Mouse (Mus musculus) kidney, adult 2 months (tissue): Measurements from ENCODE around the gene Myod1. TPM values are rescaled to one million over a fixed set of nuclear protein-coding genes. Genes with fewer than 3 reads are reported as not detected.

ENCODE experiments used
- DNase-seq: peaks from one replicate; pipeline ENCODE4 v3.0.0; 2021
- H3K27ac ChIP-seq: fragments of 200-500 bp; 2 replicates; pipeline ENCODE4 v1.5.1; 2012; ENCODE audit warnings: low read depth, low read length, control low read depth, inconsistent platforms; ENCODE audit not compliant: insufficient read depth
- H3K27me3 ChIP-seq: fragments of 200-500 bp; replicated peaks from 2 replicates; pipeline ENCODE4 v1.6.1; 2012; ENCODE audit warnings: mild to moderate bottlenecking, moderate library complexity, low read length, inconsistent platforms; ENCODE audit not compliant: control insufficient read depth, insufficient read depth
- H3K36me3 ChIP-seq: fragments of 200-500 bp; 2 replicates; pipeline ENCODE4 v1.6.1; 2012; ENCODE audit warnings: mild to moderate bottlenecking, moderate library complexity, low read length, inconsistent platforms; ENCODE audit not compliant: control insufficient read depth, insufficient read depth
- H3K4me1 ChIP-seq: fragments of 200-500 bp; 2 replicates; pipeline ENCODE4 v1.6.1; 2011; ENCODE audit warnings: low read length; ENCODE audit not compliant: control insufficient read depth, insufficient read depth
- H3K4me3 ChIP-seq: fragments of 200-500 bp; 2 replicates; pipeline ENCODE4 v1.5.1; 2011; ENCODE audit warnings: mild to moderate bottlenecking, low read depth, low read length, control low read depth; ENCODE audit not compliant: insufficient read depth
- CTCF ChIP-seq: fragments of 200-500 bp; conservative IDR thresholded peaks from 2 replicates; pipeline ENCODE4 v1.5.1; 2011; ENCODE audit warnings: low read depth, mild to moderate bottlenecking, control low read depth, low read length, moderate library complexity, mixed read lengths; ENCODE audit not compliant: insufficient read depth, insufficient read length
- POLR2A ChIP-seq: fragments of 200-500 bp; IDR thresholded peaks from one replicate; pipeline ENCODE4 v1.6.1; 2011; ENCODE audit warnings: low read depth, low read length, control low read depth
- WGBS: fragments of 180-500 bp; shearing (Covaris S2); methylation state at CpG from one replicate; pipeline ENCODE4 v1.1.7; 2018; 5-methylcytosine and 5-hydroxymethylcytosine counted together
- polyA plus RNA-seq: library from polyadenylated mRNA; depleted of rRNA; stranded (reverse); fragments of >200 nt; gene quantifications from 2 replicates; pipeline ENCODE4 v1.2.3, GENCODE M21; 2012

Myod1 gene
- polyA plus RNA-seq, 1 experiment: 0.20 TPM

- TF ChIP-seq CTCF (no peak), POLR2A (no peak)
- 48% methylated on average over 4 of the region's 4 CpGs for WGBS
- Histone ChIP-seq H3K27ac (no peak overlapping the region), H3K4me3 (no peak overlapping the region), H3K36me3 (no peaks in the 10 kb centered on the region), H3K4me1 (no peaks in the 10 kb centered on the region), H3K27me3 (no peaks in the 10 kb centered on the region)
- no peak for DNase-seq
Observed at GRCm38 (mm10) chr7:46390226-46390625, 14.0 kb downstream of the Myod1 start.

DNA sequence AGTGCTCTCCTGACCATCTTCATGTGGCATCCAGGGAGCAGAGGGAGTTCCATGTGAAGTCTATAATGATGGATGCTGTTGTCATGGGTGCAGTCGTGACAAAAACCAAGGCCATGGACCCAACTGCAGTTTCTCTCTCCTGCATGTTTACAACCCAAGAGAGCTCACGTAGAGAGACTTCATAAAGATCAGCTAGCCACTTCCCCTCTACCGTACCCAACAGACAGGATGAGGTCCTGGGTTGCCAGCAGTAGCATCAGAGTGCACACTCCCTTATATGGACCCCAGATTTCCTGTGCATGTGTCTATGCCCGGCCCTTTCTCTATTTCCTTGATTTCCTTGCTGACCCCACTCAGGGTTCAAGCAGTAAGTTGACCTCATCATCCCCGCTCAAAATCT is 15.4 kb downstream of the Myod1 start:
- H3K4me3 ChIP-seq: no peak overlapping the region
- TF ChIP-seq CTCF (no peak), POLR2A (no peak)
- H3K27ac ChIP-seq: no peak overlapping the region
- no peaks in the 10 kb centered on the region for H3K4me1 ChIP-seq
- H3K36me3 ChIP-seq: no peaks in the 10 kb centered on the region
- H3K27me3 ChIP-seq: peaks cover 1% of the 10 kb centered on the region; the same call in 1 of the 2 replicates
- DNase-seq: no peak
- 48% methylated on average over 5 of the region's 5 CpGs for WGBS

GRCm38 (mm10) chr7:46393116-46393515 is 16.8 kb downstream of the Myod1 start:
- peak; percentile 90 for DNase-seq
- no peaks in the 10 kb centered on the region for H3K4me1 ChIP-seq
- H3K36me3 ChIP-seq: no peaks in the 10 kb centered on the region
- no peak overlapping the region for H3K4me3 ChIP-seq
- TF ChIP-seq CTCF (peak; percentile 91), POLR2A (no peak)
- H3K27ac ChIP-seq: no peak overlapping the region
- WGBS: 0% methylated on average over 2 of the region's 2 CpGs
- peaks cover 1% of the 10 kb centered on the region; the same call in 1 of the 2 replicates for H3K27me3 ChIP-seq

- H3K27me3 ChIP-seq: peaks cover 1% of the 10 kb centered on the region; the same call in 1 of the 2 replicates
- no peak overlapping the region for H3K27ac ChIP-seq
- H3K4me3 ChIP-seq: no peak overlapping the region
- no peak for DNase-seq
- TF ChIP-seq CTCF (no peak), POLR2A (no peak)
- H3K36me3 ChIP-seq: no peaks in the 10 kb centered on the region
- H3K4me1 ChIP-seq: no peaks in the 10 kb centered on the region
- 36% methylated on average over 12 of the region's 12 CpGs for WGBS
Observed at GRCm38 (mm10) chr7:46393718-46394511, 17.6 kb downstream of the Myod1 start.

GRCm38 (mm10) chr7:46394933-46395332 is 18.7 kb downstream of the Myod1 start:
- WGBS: 56% methylated on average over 4 of the region's 4 CpGs
- no peak for DNase-seq
- peaks cover 1% of the 10 kb centered on the region; the same call in 1 of the 2 replicates for H3K27me3 ChIP-seq
- H3K4me1 ChIP-seq: no peaks in the 10 kb centered on the region
- TF ChIP-seq POLR2A: no peak
- no peak for TF ChIP-seq CTCF
- H3K27ac ChIP-seq: no peak overlapping the region
- no peaks in the 10 kb centered on the region for H3K36me3 ChIP-seq
- no peak overlapping the region for H3K4me3 ChIP-seq

DNA sequence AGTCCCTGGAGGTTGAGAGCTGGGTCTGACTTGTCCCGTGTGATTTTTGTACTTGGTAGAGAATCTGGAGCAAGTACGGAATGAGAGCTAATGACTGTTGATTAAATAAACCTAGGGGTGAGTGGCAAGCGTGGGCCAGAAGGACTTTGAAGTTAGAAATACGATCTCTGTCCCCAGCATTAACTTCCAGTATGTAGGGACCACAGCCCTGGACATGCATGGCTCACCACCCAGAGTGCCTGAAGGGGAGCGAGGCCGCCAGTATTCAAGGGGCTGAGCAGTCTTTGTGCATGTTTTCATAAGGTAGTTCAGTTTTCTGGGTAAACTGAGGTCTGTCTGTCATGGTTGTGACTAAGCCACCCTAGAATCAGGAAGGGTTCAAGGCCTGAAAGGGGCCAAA is 19.3 kb downstream of the Myod1 start:
- no peak overlapping the region for H3K4me3 ChIP-seq
- no peak for TF ChIP-seq POLR2A
- TF ChIP-seq CTCF: no peak
- WGBS: 14% methylated on average over 6 of the region's 6 CpGs
- H3K36me3 ChIP-seq: no peaks in the 10 kb centered on the region
- no peak overlapping the region for H3K27ac ChIP-seq
- H3K27me3 ChIP-seq: peaks cover 1% of the 10 kb centered on the region; the same call in 1 of the 2 replicates
- no peak for DNase-seq
- no peaks in the 10 kb centered on the region for H3K4me1 ChIP-seq

DNA sequence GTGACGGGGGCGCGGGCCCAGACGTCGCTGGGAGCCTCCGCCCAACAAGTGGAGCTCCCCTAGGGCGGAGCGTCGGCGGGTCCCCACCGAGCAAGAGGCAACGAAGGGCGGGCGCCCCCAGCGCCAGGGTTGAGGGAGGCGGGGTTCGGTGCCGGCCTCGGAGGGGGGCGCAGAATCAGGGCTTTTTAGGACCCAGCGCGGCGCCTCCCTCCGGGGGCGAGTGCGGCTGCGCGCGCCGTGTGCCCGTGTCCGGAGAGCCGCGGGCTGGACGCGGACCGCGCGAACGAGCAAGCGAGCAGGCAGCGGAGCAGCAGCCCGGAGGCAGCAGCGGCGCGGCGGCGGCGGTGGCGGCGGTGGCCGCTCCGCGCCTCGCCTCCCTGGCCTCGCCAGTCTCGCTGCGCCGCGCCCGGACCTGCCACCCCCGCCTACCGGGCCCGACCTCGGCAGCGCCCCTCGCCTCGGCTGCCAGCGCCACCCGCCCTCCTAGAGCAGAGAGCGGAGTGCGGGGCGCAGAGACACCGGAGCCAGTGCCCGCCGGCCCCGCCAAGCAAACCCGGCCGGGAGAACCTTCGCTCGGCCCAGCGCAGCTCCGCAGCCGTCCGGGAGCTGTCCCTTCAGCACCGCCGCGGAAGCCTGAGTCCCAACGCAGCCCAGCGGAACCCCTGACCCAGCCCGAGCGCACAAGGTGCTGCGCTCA is 20.1 kb downstream of the Myod1 start, which contains the start of gene Kcnc1:
TSS of gene Kcnc1 (plus strand) at position 267 of the 697 bp plus-strand sequence.
- H3K27ac ChIP-seq: no peak within 1 kb of the TSS
- H3K4me3 ChIP-seq: no peak within 1 kb of the TSS
- H3K27me3 ChIP-seq: peaks cover 1% of the 10 kb centered on the region; the same call in 1 of the 2 replicates
- no peaks in the 10 kb centered on the region for H3K36me3 ChIP-seq
- peak; percentile 75 for DNase-seq
- TF ChIP-seq POLR2A (no peak), CTCF (no peak)
- 1% methylated on average over 63 of the region's 93 CpGs for WGBS
- H3K4me1 ChIP-seq: no peaks in the 10 kb centered on the region
